Mouse (Mus musculus) fat pad, adult 2 months (tissue): ENCODE data around the gene 5031410I06Rik.
"Not testable (repeated sequence)": the region's sequence is repeated elsewhere in the genome, so short reads cannot be mapped to it uniquely, and the experiment has no call there.

ENCODE experiments used
- DNase-seq: peaks from one replicate; pipeline ENCODE4 v3.0.0-alpha.2; 2011; ENCODE audit warnings: low read depth, low spot score; ENCODE audit errors: extremely low read depth

5031410I06Rik gene

DNA sequence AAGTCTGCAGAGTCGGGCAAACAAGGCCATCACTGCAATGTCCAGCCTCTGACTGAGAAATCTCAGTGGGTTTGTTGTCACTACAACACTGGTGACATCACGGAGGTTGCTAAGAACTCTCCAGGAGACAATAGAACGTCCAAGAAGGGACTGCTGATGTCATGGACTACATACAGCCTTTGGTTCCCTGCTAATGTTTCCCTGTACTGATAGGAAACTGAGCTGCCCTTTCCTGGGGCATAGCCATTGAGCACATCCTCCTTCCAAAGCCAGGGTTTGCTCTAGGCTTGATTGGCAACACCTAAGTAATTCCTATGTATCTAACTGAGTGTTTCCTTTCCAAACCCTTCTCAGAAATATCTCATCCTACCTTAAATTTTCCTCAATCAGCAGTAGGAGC is at the start of gene 5031410I06Rik:
5031410I06Rik (minus strand) TSS at position 101 of the 400 bp plus-strand sequence.
- DNase-seq = not testable (repeated sequence)

GRCm38 (mm10) chr5:26142891-26143290 is 37.7 kb upstream of the 5031410I06Rik start:
- no peak for DNase-seq

DNA sequence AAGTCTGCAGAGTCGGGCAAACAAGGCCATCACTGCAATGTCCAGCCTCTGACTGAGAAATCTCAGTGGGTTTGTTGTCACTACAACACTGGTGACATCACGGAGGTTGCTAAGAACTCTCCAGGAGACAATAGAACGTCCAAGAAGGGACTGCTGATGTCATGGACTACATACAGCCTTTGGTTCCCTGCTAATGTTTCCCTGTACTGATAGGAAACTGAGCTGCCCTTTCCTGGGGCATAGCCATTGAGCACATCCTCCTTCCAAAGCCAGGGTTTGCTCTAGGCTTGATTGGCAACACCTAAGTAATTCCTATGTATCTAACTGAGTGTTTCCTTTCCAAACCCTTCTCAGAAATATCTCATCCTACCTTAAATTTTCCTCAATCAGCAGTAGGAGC is 16.2 kb upstream of the 5031410I06Rik start, which contains the start of gene Gm10220:
Gm10220 (minus strand) TSS at position 101 of the 400 bp plus-strand sequence.
- not testable (repeated sequence) for DNase-seq

DNA sequence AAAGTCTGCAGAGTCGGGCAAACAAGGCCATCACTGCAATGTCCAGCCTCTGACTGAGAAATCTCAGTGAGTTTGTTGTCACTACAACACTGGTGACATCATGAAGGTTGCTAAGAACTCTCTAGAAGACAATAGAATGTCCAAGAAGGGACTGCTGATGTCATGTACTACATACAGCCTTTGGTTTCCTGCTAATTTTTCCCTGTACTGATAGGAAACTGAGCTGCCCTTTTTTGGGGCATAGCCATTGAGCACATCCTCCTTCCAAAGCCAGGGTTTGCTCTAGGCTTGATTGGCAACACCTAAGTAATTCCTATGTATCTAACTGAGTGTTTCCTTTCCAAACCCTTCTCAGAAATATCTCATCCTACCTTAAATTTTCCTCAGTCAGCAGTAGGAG is 16.0 kb downstream of the 5031410I06Rik start, which contains the start of gene Gm10471:
Gm10471 (minus strand) TSS at position 101 of the 400 bp plus-strand sequence.
- DNase-seq = not testable (repeated sequence)

GRCm38 (mm10) chr5:26079023-26079422 is 26.1 kb downstream of the 5031410I06Rik start:
- not testable (repeated sequence) for DNase-seq

DNA sequence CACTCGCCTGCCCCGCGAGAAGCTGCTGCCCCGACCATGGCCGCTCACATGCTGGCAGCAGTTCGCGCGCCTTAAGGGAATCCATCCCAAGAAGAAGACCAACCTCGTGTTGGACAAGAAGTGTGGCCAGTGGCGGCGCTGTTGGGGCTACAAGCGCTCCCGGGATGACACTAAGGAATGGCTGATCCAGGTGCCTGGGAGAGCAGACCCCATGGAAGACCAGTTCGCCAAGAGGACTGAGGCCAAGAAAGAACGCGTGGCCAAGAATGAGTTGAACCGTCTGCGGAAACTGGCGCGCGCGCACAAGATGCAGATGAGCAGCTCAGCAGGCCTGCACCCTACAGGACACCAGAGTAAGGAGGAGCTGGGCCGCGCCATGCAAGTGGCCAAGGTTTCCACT is 34.4 kb downstream of the 5031410I06Rik start:
- DNase-seq = no peak

- not testable (repeated sequence) for DNase-seq
Observed at GRCm38 (mm10) chr5:26058481-26058880, 46.7 kb downstream of the 5031410I06Rik start, which contains the start of gene Gm7347. Gene Gm7347 (minus strand): TSS chr5:26058581.
